Comparison of ENCODE assay signal across 13 mouse cellular contexts in the genomic region with DNA sequence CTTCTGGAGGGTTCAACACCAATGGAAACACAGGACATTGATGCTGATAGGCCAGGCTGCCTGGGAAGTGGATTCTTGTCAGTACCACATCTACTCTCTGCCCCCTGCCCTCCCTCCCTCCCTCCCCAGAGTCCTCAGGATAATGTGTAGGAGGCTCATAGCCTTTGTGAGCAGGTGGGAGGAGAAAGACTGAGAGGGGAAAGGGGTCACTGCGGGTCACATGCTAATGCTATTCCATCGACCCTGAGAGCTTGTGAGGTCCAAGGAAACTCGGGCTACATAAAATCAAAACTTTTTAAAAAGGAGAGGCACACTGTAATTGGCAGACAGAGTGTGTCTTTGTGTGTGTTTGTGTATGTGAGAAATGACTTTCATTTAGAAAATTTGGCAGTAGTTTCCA. TPM values are rescaled to one million over a fixed set of nuclear protein-coding genes. Genes with fewer than 3 reads are reported as not detected.
DNase-seq lines count a peak whose midpoint lies in the region; ATAC-seq lines count a peak whose summit lies in the region.
"Had no signal": no experiment of that assay in that cellular context is flagged by ENCODE, and none has a peak within 500 bp of the region (broad histone marks: within the 10 kb centered on the region; RNA-seq: fewer than 3 reads in every experiment).

No protein-coding gene starts in this region.

- WGBS in heart, embryonic 13.5 days: 33% methylated on average over 3 of the region's 3 CpGs
- 36% methylated on average over 3 of the region's 3 CpGs for WGBS in heart, embryonic 12.5 days
- WGBS in hindbrain, embryonic 15.5 days: 16% methylated on average over 3 of the region's 3 CpGs
- WGBS in midbrain, embryonic 14.5 days: 5% methylated on average over 3 of the region's 3 CpGs

- H3K4me2 ChIP-seq in heart, embryonic 13.5 days: no peak overlapping the region
- H3K4me2 ChIP-seq in heart, embryonic 12.5 days: no peak overlapping the region
- no peak overlapping the region for H3K4me2 ChIP-seq in hindbrain, embryonic 15.5 days
- no peak overlapping the region for H3K4me2 ChIP-seq in midbrain, embryonic 14.5 days (ENCODE audit: low read length)

- H3K27ac ChIP-seq in heart, embryonic 13.5 days (replicated peaks): peak overlapping the region; percentile 39; the same call in 1 of the 2 replicates
- no peak overlapping the region for H3K27ac ChIP-seq in heart, embryonic 12.5 days (ENCODE audit: poor library complexity, severe bottlenecking)
- peak overlapping the region; percentile 80 for H3K27ac ChIP-seq in hindbrain, embryonic 15.5 days (replicated peaks)
- H3K27ac ChIP-seq in midbrain, embryonic 14.5 days (replicated peaks; ENCODE audit: low read depth, low read length): no peak overlapping the region

- peaks cover 40% of the 10 kb centered on the region for H3K4me1 ChIP-seq in heart, embryonic 13.5 days
- H3K4me1 ChIP-seq in heart, embryonic 12.5 days (replicated peaks): peaks cover 37% of the 10 kb centered on the region
- H3K4me1 ChIP-seq in hindbrain, embryonic 15.5 days (replicated peaks): peaks cover 38% of the 10 kb centered on the region
- peaks cover 8% of the 10 kb centered on the region; the same call in 1 of the 2 replicates for H3K4me1 ChIP-seq in midbrain, embryonic 14.5 days (ENCODE audit: control insufficient read depth, insufficient read depth, low read length)

- DNase-seq in Muller cell, postnatal 12 days (ENCODE audit: inconsistent ontology term): peak; percentile 20
- peak; percentile 3 for DNase-seq in midbrain, embryonic 14.5 days
- DNase-seq in thymus, postnatal 25 days: no peak
- DNase-seq in ovary, postnatal 14 days (ENCODE audit: low spot score): no peak
- no peak for DNase-seq in frontal cortex, adult 2 months (ENCODE audit: extremely low spot score in 1 of 2, low spot score in 1 of 2)
- DNase-seq: cerebellum, postnatal 25 days; gastrocnemius, postnatal 14 days; kidney, adult 9 months; layer of hippocampus, adult 9-11 months; lung, postnatal 14 days had no signal

- no peaks in the 10 kb centered on the region for H3K36me3 ChIP-seq in heart, embryonic 13.5 days
- H3K36me3 ChIP-seq in heart, embryonic 12.5 days: no peaks in the 10 kb centered on the region
- H3K36me3 ChIP-seq in hindbrain, embryonic 15.5 days: no peaks in the 10 kb centered on the region
- H3K36me3 ChIP-seq in midbrain, embryonic 14.5 days (ENCODE audit: control insufficient read depth, insufficient read depth, low read length): no peaks in the 10 kb centered on the region

- H3K9ac ChIP-seq in heart, embryonic 13.5 days: no peak overlapping the region
- H3K9ac ChIP-seq in heart, embryonic 12.5 days: no peak overlapping the region
- no peak overlapping the region for H3K9ac ChIP-seq in hindbrain, embryonic 15.5 days
- H3K9ac ChIP-seq in midbrain, embryonic 14.5 days (replicated peaks; ENCODE audit: low read length): no peak overlapping the region

- H3K9me3 ChIP-seq in heart, embryonic 13.5 days: no peaks in the 10 kb centered on the region
- H3K9me3 ChIP-seq in heart, embryonic 12.5 days (replicated peaks): no peaks in the 10 kb centered on the region
- no peaks in the 10 kb centered on the region for H3K9me3 ChIP-seq in hindbrain, embryonic 15.5 days
- H3K9me3 ChIP-seq in midbrain, embryonic 14.5 days (ENCODE audit: control insufficient read depth, low read length): no peaks in the 10 kb centered on the region

- H3K4me3 ChIP-seq in heart, embryonic 13.5 days: no peak overlapping the region
- no peak overlapping the region for H3K4me3 ChIP-seq in heart, embryonic 12.5 days
- H3K4me3 ChIP-seq in hindbrain, embryonic 15.5 days: no peak overlapping the region
- no peak overlapping the region for H3K4me3 ChIP-seq in midbrain, embryonic 14.5 days (replicated peaks; ENCODE audit: low read depth, low read length)

- no peaks in the 10 kb centered on the region for H3K27me3 ChIP-seq in heart, embryonic 13.5 days (replicated peaks)
- H3K27me3 ChIP-seq in heart, embryonic 12.5 days (replicated peaks): no peaks in the 10 kb centered on the region; the same call in 1 of the 2 replicates
- H3K27me3 ChIP-seq in hindbrain, embryonic 15.5 days: no peaks in the 10 kb centered on the region
- no peaks in the 10 kb centered on the region for H3K27me3 ChIP-seq in midbrain, embryonic 14.5 days (ENCODE audit: control insufficient read depth, insufficient read depth, low read length)

- ATAC-seq in heart, embryonic 13.5 days (ENCODE audit: extremely low read depth, insufficient number of reproducible peaks, low FRiP score, low TSS enrichment): no peak
- ATAC-seq in heart, embryonic 12.5 days (ENCODE audit: insufficient number of reproducible peaks, low FRiP score): no peak
- ATAC-seq in hindbrain, embryonic 15.5 days (ENCODE audit: low FRiP score, low read depth): no peak
- ATAC-seq in midbrain, embryonic 14.5 days (ENCODE audit: low FRiP score, low TSS enrichment): no peak

RNA-seq across cellular contexts. Expression of a gene that starts 5.3 kb away (rescaled TPM):
- polyA plus RNA-seq in heart, embryonic 13.5 days (2015; fragmentation: Nextera tagmentation; extraction: Ambion mirVana): 0.19 and 0.33 TPM in 2 replicates
- polyA plus RNA-seq in heart, embryonic 12.5 days (2016; fragmentation: Nextera tagmentation; extraction: Ambion mirVana): 0.10 TPM in 1 of 2 replicates, not detected in the other
- polyA plus RNA-seq in hindbrain, embryonic 15.5 days (2015; fragmentation: Nextera tagmentation; extraction: Ambion mirVana): 0.18 and 0.28 TPM in 2 replicates
- polyA plus RNA-seq in midbrain, embryonic 14.5 days (2014; fragmentation: Nextera tagmentation; extraction: Ambion mirVana): 0.23 TPM in 1 of 2 replicates, not detected in the other
- polyA plus RNA-seq in frontal cortex, adult 2 months (2012; rRNA removed): 0.21 and 0.28 TPM in 2 replicates

RNA-seq across cellular contexts. Expression of a gene that starts 56.6 kb away (rescaled TPM):
- 11.7 and 12.1 TPM in 2 replicates for polyA plus RNA-seq in heart, embryonic 13.5 days (2015; fragmentation: Nextera tagmentation; extraction: Ambion mirVana)
- 17.7 and 19.3 TPM in 2 replicates for polyA plus RNA-seq in heart, embryonic 12.5 days (2016; fragmentation: Nextera tagmentation; extraction: Ambion mirVana)
- polyA plus RNA-seq in hindbrain, embryonic 15.5 days (2015; fragmentation: Nextera tagmentation; extraction: Ambion mirVana): 20.2 and 20.5 TPM in 2 replicates
- 27.3 and 27.8 TPM in 2 replicates for polyA plus RNA-seq in midbrain, embryonic 14.5 days (2014; fragmentation: Nextera tagmentation; extraction: Ambion mirVana)
- polyA plus RNA-seq in frontal cortex, adult 2 months (2012; rRNA removed): 25.5 and 29.4 TPM in 2 replicates

Comparison
In these comparisons a context has a peak if more than half of its experiments do, and no peak if none do; other contexts are left out.
1. H3K27ac ChIP-seq: peak in heart, embryonic 13.5 days (single experiment) and hindbrain, embryonic 15.5 days (single experiment); none in heart, embryonic 12.5 days (single experiment) and midbrain, embryonic 14.5 days (single experiment).
2. DNase-seq: peak in Muller cell, postnatal 12 days (single experiment) and midbrain, embryonic 14.5 days (single experiment); none in thymus, postnatal 25 days (single experiment), ovary, postnatal 14 days (single experiment) and frontal cortex, adult 2 months (0 of 2).